Mouse (Mus musculus): Measurements from ENCODE around the gene Pkdcc. TPM values are rescaled to one million over a fixed set of nuclear protein-coding genes. Genes with fewer than 3 reads are reported as not detected.

Pkdcc gene
- polyA plus RNA-seq, 1 experiment = 0.02 TPM

DNA sequence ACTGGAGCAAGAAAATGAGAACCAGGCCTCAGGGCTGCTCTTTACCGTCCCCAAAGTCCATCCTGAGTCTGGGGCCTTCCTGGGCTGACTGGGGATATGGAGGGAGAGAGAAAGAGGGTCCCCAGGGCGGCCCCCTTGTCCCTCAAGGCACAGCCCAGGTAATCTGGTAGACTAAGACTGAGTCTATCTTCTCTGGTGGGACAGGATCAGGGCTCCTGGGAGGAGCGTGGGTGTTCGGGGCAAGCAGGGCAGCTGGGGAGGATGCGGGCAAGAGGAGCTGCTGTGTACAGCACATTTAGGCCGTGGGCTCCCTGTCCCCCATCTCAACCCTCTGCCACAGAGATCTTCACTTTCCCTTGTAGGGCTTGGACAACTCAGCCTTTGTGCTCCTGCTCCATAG is 3.6 kb downstream of the Pkdcc start:
- peaks cover 41% of the 10 kb centered on the region for H3K27me3 ChIP-seq (ENCODE audit: control insufficient read depth)
- TF ChIP-seq GATA1 (IDR thresholded peaks at IDR 0.05; ENCODE audit: low read length) = no peak
- TF ChIP-seq TAL1 (IDR thresholded peaks at IDR 0.05; ENCODE audit: low read length) = no peak
- no peak overlapping the region for H3K4me3 ChIP-seq (replicated peaks)

DNA sequence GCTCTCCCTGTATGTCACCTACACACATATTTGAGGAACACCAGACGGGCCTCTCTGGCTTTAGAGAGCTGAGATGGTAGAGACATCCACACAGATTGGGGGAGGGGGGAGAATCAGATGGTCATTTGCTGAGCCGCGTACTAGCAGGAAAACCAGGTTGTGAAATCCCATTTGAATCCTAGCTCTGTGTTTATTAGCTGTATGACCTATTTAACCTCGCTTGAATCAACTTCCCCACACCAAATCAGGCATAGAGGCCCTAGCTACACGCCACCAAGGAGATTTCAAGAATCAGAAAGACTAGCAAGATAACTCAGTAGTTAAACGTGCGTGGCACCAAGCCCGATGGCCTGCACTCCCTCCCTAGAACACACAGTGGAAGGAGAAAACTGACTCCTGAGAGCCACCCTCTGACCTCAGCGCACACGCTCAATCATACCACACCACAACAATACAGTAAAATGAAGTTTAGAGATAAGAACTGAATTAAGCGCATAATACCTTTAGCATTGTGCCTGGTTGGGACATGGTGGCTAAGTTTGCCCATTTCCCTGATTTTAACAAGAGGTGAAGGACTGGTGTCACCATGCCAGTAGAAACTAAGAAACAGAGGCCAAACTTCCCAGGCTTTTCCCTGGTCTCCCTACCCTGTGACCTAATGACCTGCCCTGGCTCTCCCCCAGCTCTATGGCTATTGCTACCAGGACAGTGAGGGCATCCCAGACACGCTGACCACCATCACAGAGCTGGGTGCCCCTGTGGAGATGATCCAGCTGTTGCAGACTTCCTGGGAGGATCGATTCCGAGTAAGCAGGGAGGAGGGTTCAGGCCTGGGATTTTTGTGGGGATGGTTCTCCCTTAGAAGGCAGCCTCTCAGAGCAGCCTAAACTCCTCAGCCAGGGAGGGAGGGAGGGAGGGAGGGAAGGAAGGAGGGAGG is 4.5 kb downstream of the Pkdcc start:
- H3K4me1 ChIP-seq (ENCODE audit: control insufficient read depth) = no peaks in the 10 kb centered on the region
- H3K27me3 ChIP-seq (ENCODE audit: control insufficient read depth) = peaks cover 32% of the 10 kb centered on the region
- H3K4me3 ChIP-seq (replicated peaks) = no peak overlapping the region
- peaks cover 11% of the 10 kb centered on the region; the same call in 1 of the 2 replicates for H3K36me3 ChIP-seq (ENCODE audit: control insufficient read depth)
- H3K9me3 ChIP-seq (ENCODE audit: control insufficient read depth, low read length) = no peaks in the 10 kb centered on the region
- TF ChIP-seq GATA1 (IDR thresholded peaks at IDR 0.05; ENCODE audit: low read length) (no peak), TAL1 (IDR thresholded peaks at IDR 0.05; ENCODE audit: low read length) (no peak)

More for the DNA sequence above, 3.6 kb downstream of the Pkdcc start:
- Histone ChIP-seq H3K4me1 (ENCODE audit: control insufficient read depth) (no peaks in the 10 kb centered on the region), H3K36me3 (ENCODE audit: control insufficient read depth) (peaks cover 8% of the 10 kb centered on the region; the same call in 1 of the 2 replicates), H3K9me3 (ENCODE audit: control insufficient read depth, low read length) (no peaks in the 10 kb centered on the region)

DNA sequence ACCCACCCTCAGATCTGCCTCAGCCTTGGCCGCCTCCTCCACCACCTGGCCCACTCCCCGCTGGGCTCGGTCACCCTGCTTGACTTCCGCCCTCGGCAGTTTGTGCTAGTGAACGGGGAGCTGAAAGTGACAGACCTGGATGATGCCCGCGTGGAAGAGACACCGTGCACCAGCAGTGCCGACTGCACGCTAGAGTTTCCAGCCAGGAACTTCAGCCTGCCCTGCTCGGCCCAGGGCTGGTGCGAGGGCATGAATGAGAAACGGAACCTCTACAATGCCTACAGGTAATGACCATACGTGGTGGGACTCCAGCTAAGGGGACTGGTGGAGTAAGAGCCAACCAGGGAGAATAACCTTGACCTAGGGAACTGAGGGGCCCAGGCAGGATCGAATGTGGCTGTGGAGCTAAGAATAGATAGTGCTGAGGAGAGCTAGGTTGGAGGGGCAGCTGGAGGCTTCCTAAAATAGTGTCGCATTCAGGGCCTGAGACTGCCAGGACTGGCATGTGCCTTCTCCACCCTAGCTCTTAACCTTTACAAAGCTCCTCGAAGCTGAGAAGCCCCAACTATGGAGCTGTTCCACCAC is 6.0 kb downstream of the Pkdcc start:
- no peak for TF ChIP-seq GATA1 (IDR thresholded peaks at IDR 0.05; ENCODE audit: low read length)
- TF ChIP-seq TAL1 (IDR thresholded peaks at IDR 0.05; ENCODE audit: low read length) = no peak
- H3K36me3 ChIP-seq (ENCODE audit: control insufficient read depth) = peaks cover 14% of the 10 kb centered on the region; the same call in 1 of the 2 replicates
- no peak overlapping the region for H3K4me3 ChIP-seq (replicated peaks)
- no peaks in the 10 kb centered on the region for H3K4me1 ChIP-seq (ENCODE audit: control insufficient read depth)
- H3K27me3 ChIP-seq (ENCODE audit: control insufficient read depth) = peaks cover 17% of the 10 kb centered on the region
- no peaks in the 10 kb centered on the region for H3K9me3 ChIP-seq (ENCODE audit: control insufficient read depth, low read length)

DNA sequence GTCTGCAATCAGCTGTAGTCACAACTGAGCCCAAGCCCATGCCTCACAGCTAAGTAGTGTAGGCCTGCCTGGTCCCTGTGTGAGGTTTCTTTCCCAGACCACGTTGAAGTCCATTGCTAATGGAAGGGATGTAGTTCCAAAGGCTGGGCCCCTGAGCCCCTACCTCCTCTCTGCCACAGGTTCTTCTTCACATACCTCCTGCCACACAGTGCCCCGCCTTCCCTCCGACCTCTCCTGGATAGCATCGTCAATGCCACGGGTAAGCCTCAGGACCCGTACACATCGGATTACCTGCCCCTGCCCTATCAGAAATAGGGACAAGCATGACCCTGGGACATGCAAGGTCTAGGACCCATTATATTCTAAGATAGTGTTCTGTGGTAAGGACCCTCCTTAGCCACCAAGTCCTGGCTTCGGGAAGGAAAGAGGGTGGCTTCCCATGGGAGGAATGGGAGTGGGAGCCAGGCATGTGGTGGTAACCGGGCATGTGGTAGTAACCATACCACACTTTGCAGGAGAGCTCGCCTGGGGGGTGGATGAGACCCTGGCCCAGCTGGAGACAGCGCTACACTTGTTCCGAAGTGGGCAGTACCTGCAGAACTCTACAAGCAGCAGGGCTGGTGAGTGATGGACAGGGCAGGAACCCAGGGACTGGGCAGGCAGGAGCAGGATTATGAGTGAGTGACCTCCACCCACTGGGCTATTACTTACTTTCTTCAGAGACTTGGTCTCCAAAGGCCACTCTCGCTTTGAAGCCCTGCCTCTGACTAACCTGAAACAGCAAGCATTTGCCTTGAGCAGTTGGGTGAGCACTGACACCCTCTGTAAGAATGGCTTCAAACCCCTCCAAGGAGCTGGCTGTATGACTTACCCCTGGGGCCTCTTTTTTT is 6.8 kb downstream of the Pkdcc start:
- H3K9me3 ChIP-seq (ENCODE audit: control insufficient read depth, low read length) = no peaks in the 10 kb centered on the region
- H3K27me3 ChIP-seq (ENCODE audit: control insufficient read depth) = peaks cover 9% of the 10 kb centered on the region
- TF ChIP-seq TAL1 (IDR thresholded peaks at IDR 0.05; ENCODE audit: low read length) (no peak), GATA1 (IDR thresholded peaks at IDR 0.05; ENCODE audit: low read length) (no peak)
- H3K4me1 ChIP-seq (ENCODE audit: control insufficient read depth) = no peaks in the 10 kb centered on the region
- no peak overlapping the region for H3K4me3 ChIP-seq (replicated peaks)
- H3K36me3 ChIP-seq (ENCODE audit: control insufficient read depth) = peaks cover 14% of the 10 kb centered on the region; the same call in 1 of the 2 replicates

DNA sequence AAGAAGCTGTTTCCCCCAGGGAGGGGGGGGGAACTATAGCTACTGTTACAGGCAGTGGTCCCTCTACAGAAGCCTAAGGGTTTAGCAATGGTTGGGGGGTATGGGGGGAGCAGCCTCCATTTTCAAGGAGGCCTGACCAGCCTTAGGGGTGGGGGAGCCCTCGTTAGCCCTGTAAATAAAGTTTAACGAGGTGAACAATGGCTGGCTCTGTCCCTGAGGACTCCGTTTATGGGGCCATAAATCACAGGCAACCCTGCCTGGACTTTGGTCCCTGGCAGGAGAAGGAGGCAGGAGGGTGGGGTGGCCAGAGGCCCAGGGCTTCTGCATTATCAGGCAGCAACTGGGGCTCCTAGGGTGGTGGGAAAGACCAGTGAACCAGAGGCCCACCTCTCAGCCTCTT is 7.6 kb downstream of the Pkdcc start:
- H3K4me3 ChIP-seq (replicated peaks) = no peak overlapping the region
- peaks cover 14% of the 10 kb centered on the region; the same call in 1 of the 2 replicates for H3K36me3 ChIP-seq (ENCODE audit: control insufficient read depth)
- no peaks in the 10 kb centered on the region for H3K9me3 ChIP-seq (ENCODE audit: control insufficient read depth, low read length)
- no peaks in the 10 kb centered on the region for H3K4me1 ChIP-seq (ENCODE audit: control insufficient read depth)
- H3K27me3 ChIP-seq (ENCODE audit: control insufficient read depth) = peaks cover under 1% of the 10 kb centered on the region; the same call in 1 of the 2 replicates
- TF ChIP-seq GATA1 (IDR thresholded peaks at IDR 0.05; ENCODE audit: low read length) = no peak
- no peak for TF ChIP-seq TAL1 (IDR thresholded peaks at IDR 0.05; ENCODE audit: low read length)

DNA sequence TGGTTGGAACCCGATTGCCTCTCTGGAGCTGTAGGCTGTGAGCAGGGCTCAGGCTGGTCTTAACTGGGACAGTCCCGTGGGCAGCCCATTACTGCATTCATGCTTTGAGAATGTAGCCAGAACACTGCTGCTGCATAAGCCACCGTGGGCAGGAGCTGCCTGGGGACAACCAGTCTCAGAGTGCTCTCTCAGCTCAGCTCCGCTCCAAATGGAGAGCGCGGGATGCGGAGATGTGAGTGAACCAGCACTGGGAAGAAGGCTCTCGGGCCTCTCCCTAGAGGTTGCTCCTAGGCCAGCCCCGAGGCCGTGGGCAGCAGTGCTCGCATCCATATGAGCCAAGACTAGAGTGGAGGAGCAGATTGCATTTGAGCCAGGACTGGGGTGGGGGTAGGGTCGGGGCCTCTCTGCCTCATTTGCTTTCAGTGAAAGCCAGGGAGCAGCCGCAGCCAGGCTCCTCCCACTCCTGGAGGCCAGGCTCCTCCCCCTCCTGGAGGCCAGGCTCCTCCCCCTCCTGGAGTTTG is 9.4 kb downstream of the Pkdcc start:
- no peaks in the 10 kb centered on the region for H3K9me3 ChIP-seq (ENCODE audit: control insufficient read depth, low read length)
- H3K36me3 ChIP-seq (ENCODE audit: control insufficient read depth) = peaks cover 14% of the 10 kb centered on the region; the same call in 1 of the 2 replicates
- no peaks in the 10 kb centered on the region for H3K27me3 ChIP-seq (ENCODE audit: control insufficient read depth)
- no peak overlapping the region for H3K4me3 ChIP-seq (replicated peaks)
- TF ChIP-seq TAL1 (IDR thresholded peaks at IDR 0.05; ENCODE audit: low read length) = no peak
- no peaks in the 10 kb centered on the region for H3K4me1 ChIP-seq (ENCODE audit: control insufficient read depth)

DNA sequence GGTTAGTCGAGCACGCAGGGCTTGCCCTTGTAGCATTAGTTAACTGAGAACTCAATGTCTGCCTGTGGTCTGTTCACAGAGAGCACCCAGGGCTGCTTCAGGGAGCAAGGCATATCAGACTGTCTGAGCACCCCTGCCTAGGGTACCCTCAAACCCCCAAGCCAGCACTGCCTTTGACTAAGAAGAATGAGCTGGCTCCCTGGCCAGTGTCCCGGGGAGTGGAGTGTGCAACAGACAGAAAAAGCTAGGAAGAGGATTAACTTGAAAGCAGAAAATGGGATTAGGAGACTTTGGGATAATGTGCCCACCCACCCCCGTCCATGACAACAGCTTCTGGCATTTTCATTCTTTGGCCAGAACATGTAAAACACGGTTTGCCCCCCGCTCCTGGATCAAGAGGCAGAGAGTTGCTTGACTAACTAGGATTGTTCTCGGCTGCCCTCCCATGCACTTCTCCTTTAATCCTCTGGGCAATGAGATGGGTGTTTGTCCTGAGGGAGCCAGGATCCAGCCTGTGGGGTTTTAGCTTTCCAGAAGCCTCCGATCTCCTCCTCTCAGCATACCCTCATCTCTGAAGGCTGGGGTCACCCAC is 11.4 kb downstream of the Pkdcc start:
- Histone ChIP-seq H3K9me3 (ENCODE audit: control insufficient read depth, low read length) (no peaks in the 10 kb centered on the region), H3K36me3 (ENCODE audit: control insufficient read depth) (peaks cover 10% of the 10 kb centered on the region; the same call in 1 of the 2 replicates), H3K27me3 (ENCODE audit: control insufficient read depth) (no peaks in the 10 kb centered on the region), H3K4me1 (ENCODE audit: control insufficient read depth) (no peaks in the 10 kb centered on the region), H3K4me3 (replicated peaks) (no peak overlapping the region)
- TF ChIP-seq TAL1 (IDR thresholded peaks at IDR 0.05; ENCODE audit: low read length) (no peak), GATA1 (IDR thresholded peaks at IDR 0.05; ENCODE audit: low read length) (no peak)

DNA sequence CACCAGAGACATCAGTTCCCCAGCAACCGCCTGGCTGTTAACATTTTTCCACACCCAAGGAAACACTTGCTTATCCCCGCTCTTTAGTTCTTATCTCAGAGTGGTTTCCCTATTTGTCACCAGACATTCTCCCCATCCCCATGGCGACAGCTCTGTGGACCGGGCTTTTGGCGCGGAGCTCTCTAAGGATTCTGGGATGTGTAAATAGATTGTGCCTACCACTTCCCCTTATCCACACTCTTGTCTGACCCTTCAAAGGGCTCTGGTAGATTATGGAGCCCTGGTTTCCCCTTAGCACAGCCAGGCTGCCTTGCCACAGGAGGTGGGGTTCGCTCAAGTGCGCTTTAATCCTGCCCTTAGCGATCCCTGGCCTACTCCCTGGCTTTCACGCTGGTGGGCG is 16.3 kb downstream of the Pkdcc start:
- TF ChIP-seq TAL1 (IDR thresholded peaks at IDR 0.05; ENCODE audit: low read length) = no peak
- no peak for TF ChIP-seq GATA1 (IDR thresholded peaks at IDR 0.05; ENCODE audit: low read length)
- no peak overlapping the region for H3K4me3 ChIP-seq (replicated peaks)
- no peaks in the 10 kb centered on the region for H3K9me3 ChIP-seq (ENCODE audit: control insufficient read depth, low read length)
- H3K36me3 ChIP-seq (ENCODE audit: control insufficient read depth) = no peaks in the 10 kb centered on the region
- H3K4me1 ChIP-seq (ENCODE audit: control insufficient read depth) = no peaks in the 10 kb centered on the region
- no peaks in the 10 kb centered on the region for H3K27me3 ChIP-seq (ENCODE audit: control insufficient read depth)

Measured in erythroblast, embryonic 14.5 days (primary cell).